Mouse (Mus musculus) intestine, postnatal 0 days (tissue): ENCODE measurements around the gene Itga3. TPM values are rescaled to one million over a fixed set of nuclear protein-coding genes. Genes with fewer than 3 reads are reported as not detected.

Experiments
- ATAC-seq: fragments of 200-750 bp; cut with Nextera tagmentation; 2 replicates; pipeline ENCODE4 v1.8.0; 2017; ENCODE audit warnings: mild to moderate bottlenecking, moderate TSS enrichment, moderate library complexity
- H3K27ac ChIP-seq: fragments of 300-500 bp; sonication (generic); 2 replicates; pipeline ENCODE4 v1.5.1; 2014; ENCODE audit warnings: mild to moderate bottlenecking, low read depth, low read length, moderate library complexity
- H3K27me3 ChIP-seq: fragments of 300-500 bp; sonication (generic); replicated peaks from 2 replicates; pipeline ENCODE4 v1.6.1; 2014; ENCODE audit warnings: low read length, mixed read lengths; ENCODE audit not compliant: control insufficient read depth, insufficient read depth
- H3K36me3 ChIP-seq: fragments of 300-500 bp; sonication (generic); 2 replicates; pipeline ENCODE4 v1.6.1; 2014; ENCODE audit warnings: mild to moderate bottlenecking, moderate library complexity; ENCODE audit not compliant: control insufficient read depth, insufficient read depth
- H3K4me1 ChIP-seq: fragments of 300-500 bp; sonication (generic); replicated peaks from 2 replicates; pipeline ENCODE4 v1.6.1; 2014; ENCODE audit warnings: antibody characterized with exemption, low read length, mixed read lengths; ENCODE audit not compliant: control insufficient read depth, insufficient read depth
- H3K4me2 ChIP-seq: fragments of 300-500 bp; sonication (generic); replicated peaks from 2 replicates; pipeline ENCODE4 v1.6.1; 2014; ENCODE audit warnings: low read depth, mild to moderate bottlenecking, moderate library complexity
- H3K4me3 ChIP-seq: fragments of 300-500 bp; sonication (generic); 2 replicates; pipeline ENCODE4 v1.5.1; 2014; ENCODE audit warnings: low read depth, low read length
- H3K9ac ChIP-seq: fragments of 300-500 bp; sonication (generic); 2 replicates; pipeline ENCODE4 v1.6.1; 2014; ENCODE audit warnings: mild to moderate bottlenecking, low read depth, low read length
- H3K9me3 ChIP-seq: fragments of 300-500 bp; sonication (generic); 2 replicates; pipeline ENCODE4 v1.6.1; 2016; ENCODE audit warnings: mixed run types; ENCODE audit not compliant: control insufficient read depth
- CTCF ChIP-seq: sonication (generic); IDR thresholded peaks from 2 replicates; pipeline ENCODE4 v1.5.1; 2016; ENCODE audit warnings: low read depth, mild to moderate bottlenecking, control low read depth, antibody characterized with exemption, moderate library complexity
- WGBS: fragments of 180-500 bp; shearing (Covaris S2); extraction: QIAGEN DNeasy Blood & Tissue Kit; methylation state at CpG from one replicate; pipeline ENCODE4 v1.1.7; 2014; 5-methylcytosine and 5-hydroxymethylcytosine counted together
- polyA plus RNA-seq: library from polyadenylated mRNA; unstranded; fragments of >200 nt; fragmentation: Nextera tagmentation; extraction: Ambion mirVana; gene quantifications from 2 replicates; pipeline ENCODE4 v1.2.1, GENCODE M21; 2015

Itga3 gene
- polyA plus RNA-seq, 1 experiment from 2014 or later = 51.3 TPM

DNA sequence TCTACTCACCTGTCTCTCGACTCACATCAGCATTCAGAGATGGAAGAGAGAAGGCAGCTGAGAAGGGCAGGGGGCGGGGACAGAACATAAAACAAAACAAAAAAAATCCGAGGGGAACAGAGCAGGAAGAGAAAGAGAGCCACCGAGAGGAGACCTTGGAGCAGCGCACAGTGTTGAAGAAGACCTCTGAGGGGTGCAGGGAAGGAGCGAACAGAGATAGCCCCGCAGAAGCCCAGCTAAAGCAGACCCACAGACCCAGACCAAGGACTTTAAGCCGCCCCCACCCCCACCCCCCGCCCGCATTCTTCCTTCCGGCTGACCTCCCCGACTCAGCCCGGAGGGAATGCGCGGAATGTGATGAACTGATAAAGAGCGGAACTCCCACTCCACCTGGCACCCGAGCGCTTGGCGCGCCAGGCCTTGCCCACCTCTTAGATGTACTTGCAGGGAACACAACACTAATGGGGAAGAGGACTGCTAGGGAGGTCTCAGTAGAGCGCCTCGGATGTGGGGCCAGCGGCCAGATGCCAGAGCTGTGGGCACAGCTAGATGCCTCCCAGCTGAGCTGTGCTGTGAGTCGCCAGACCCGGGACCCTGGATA is 28.8 kb upstream of the Itga3 start:
- no peak for ATAC-seq
- Histone ChIP-seq H3K9ac (no peak overlapping the region), H3K27ac (no peak overlapping the region), H3K4me1 (no peaks in the 10 kb centered on the region; the same call in 1 of the 2 replicates), H3K36me3 (no peaks in the 10 kb centered on the region), H3K27me3 (peaks cover 13% of the 10 kb centered on the region; the same call in 1 of the 2 replicates), H3K4me2 (peak overlapping the region; percentile 49), H3K9me3 (0 out of 2 replicates have a peak, but pooled peaks cover 3% of the 10 kb centered on the region), H3K4me3 (no peak overlapping the region)
- WGBS = 9% methylated on average over 25 of the region's 25 CpGs
- peak; percentile 24; the same call in 1 of the 2 replicates for TF ChIP-seq CTCF

DNA sequence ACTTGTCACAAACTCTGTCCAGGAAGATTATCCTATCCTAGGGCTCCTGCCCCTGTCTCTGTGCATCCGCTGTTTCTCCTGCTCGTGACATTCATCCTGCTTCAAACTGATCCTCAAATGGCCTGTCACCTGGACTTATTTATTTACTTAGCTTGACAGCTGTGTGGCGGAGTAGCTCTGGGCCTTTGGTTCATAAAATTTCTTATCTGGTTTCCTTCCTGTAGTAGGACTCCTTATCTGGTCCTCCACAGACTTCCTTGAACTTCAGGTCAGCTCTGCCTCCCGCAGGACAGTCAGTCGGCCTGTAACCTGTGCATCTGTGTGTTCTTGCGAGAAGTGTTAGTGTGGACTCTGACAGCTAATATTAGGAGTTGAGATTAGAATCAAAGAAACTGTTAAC is 27.7 kb upstream of the Itga3 start:
- TF ChIP-seq CTCF = peak; percentile 28; the same call in 1 of the 2 replicates
- no peak overlapping the region for H3K4me2 ChIP-seq
- peaks cover 13% of the 10 kb centered on the region; the same call in 1 of the 2 replicates for H3K27me3 ChIP-seq
- no peak overlapping the region for H3K4me3 ChIP-seq
- no peaks in the 10 kb centered on the region for H3K36me3 ChIP-seq
- 29% methylated on average over 6 of the region's 6 CpGs for WGBS
- peak; percentile 39 for ATAC-seq
- no peak overlapping the region for H3K9ac ChIP-seq
- no peaks in the 10 kb centered on the region; the same call in 1 of the 2 replicates for H3K4me1 ChIP-seq
- H3K9me3 ChIP-seq = 0 out of 2 replicates have a peak, but pooled peaks cover 3% of the 10 kb centered on the region
- no peak overlapping the region for H3K27ac ChIP-seq

GRCm38 (mm10) chr11:95102161-95102904 is 25.7 kb upstream of the Itga3 start:
- no peak for TF ChIP-seq CTCF
- WGBS = 83% methylated on average over 19 of the region's 19 CpGs
- no peak overlapping the region for H3K4me2 ChIP-seq
- H3K27ac ChIP-seq = no peak overlapping the region
- 0 out of 2 replicates have a peak, but pooled peaks cover 3% of the 10 kb centered on the region for H3K9me3 ChIP-seq
- no peaks in the 10 kb centered on the region for H3K36me3 ChIP-seq
- H3K9ac ChIP-seq = no peak overlapping the region
- no peaks in the 10 kb centered on the region; the same call in 1 of the 2 replicates for H3K4me1 ChIP-seq
- H3K4me3 ChIP-seq = no peak overlapping the region
- H3K27me3 ChIP-seq = peaks cover 13% of the 10 kb centered on the region; the same call in 1 of the 2 replicates
- ATAC-seq = no peak

GRCm38 (mm10) chr11:95101071-95101788 is 24.6 kb upstream of the Itga3 start:
- WGBS = 29% methylated on average over 16 of the region's 16 CpGs
- H3K27ac ChIP-seq = no peak overlapping the region
- no peak for ATAC-seq
- H3K36me3 ChIP-seq = no peaks in the 10 kb centered on the region
- peaks cover 9% of the 10 kb centered on the region; the same call in 1 of the 2 replicates for H3K27me3 ChIP-seq
- TF ChIP-seq CTCF = no peak
- H3K4me2 ChIP-seq = no peak overlapping the region
- H3K9ac ChIP-seq = no peak overlapping the region
- 0 out of 2 replicates have a peak, but pooled peaks cover 3% of the 10 kb centered on the region for H3K9me3 ChIP-seq
- H3K4me1 ChIP-seq = no peaks in the 10 kb centered on the region; the same call in none of the 2 replicates
- H3K4me3 ChIP-seq = no peak overlapping the region

DNA sequence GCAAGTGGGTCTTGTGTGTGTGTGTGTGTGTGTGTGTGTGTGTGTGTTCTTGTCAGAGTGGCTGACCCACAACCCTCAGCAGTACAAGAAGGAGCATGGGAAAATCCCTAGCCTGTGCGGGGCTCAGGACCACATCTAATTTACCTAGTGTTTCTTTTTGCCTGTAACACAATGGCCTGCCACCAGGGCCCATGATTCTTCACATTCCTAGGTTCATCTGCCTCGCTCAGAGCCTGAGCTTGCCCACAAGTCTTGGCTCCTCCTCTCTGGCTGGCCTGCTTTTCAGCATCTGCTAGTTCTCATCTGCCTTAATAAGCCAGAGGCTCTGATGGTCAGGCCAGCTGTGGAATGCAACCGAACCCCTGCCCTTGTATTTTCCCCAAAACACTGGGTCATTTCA is 23.8 kb upstream of the Itga3 start:
- WGBS = 56% methylated on average over 3 of the region's 3 CpGs
- Histone ChIP-seq H3K27ac (no peak overlapping the region), H3K4me1 (no peaks in the 10 kb centered on the region; the same call in none of the 2 replicates), H3K9ac (no peak overlapping the region), H3K9me3 (0 out of 2 replicates have a peak, but pooled peaks cover 3% of the 10 kb centered on the region), H3K4me3 (no peak overlapping the region), H3K36me3 (no peaks in the 10 kb centered on the region), H3K27me3 (0 out of 2 replicates have a peak, but pooled peaks cover under 1% of the 10 kb centered on the region), H3K4me2 (no peak overlapping the region)
- peak; percentile 37 for TF ChIP-seq CTCF
- ATAC-seq = no peak
